Comparison of ENCODE assay signal across 8 mouse cellular contexts in the genomic region with DNA sequence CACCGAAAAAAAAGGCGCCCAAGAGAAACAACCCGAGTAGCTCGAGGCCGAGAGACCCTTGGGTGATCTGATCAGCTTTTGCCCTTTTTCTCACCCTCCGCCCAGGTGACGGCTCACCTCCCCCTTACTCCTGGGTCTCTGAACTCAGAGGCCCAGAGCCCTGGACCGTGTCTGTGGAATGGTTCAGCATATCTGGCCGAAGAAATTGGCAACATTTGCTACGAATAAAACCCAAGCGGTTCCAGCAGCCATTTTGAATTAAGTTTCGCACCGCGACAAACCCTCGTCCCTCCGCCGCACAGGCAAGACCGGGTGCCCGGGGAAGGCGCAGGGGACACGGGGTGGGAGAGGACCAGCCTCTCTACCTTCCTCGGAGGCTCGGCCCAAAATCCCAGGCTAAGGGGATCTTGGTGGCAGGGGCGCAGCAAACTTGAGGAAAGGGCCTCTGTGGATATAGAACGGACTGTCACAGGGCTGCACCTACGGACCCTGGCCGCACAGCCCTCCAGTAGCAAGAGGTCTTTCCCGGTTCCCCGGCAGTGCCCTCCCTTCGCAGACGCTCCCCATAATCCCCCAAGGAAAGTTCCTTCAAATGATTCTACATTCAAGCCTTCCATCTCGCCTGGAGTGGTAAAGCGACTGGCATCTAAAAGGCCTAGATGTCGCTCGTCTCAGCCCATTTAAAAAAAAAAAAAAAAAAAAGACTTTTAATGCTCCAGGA. TPM values are rescaled to one million over a fixed set of nuclear protein-coding genes. Genes with fewer than 3 reads are reported as not detected.
DNase-seq lines count a peak whose midpoint lies in the region; ATAC-seq and TF ChIP-seq lines count a peak whose summit lies in the region.

No protein-coding gene starts in this region.

- peak overlapping the region; percentile 60; the same call in 1 of the 2 replicates for H3K9ac ChIP-seq in liver, adult 2 months (ENCODE audit: low read depth, low read length)
- peak overlapping the region; percentile 99 for H3K9ac ChIP-seq in heart, embryonic 11.5 days (ENCODE audit: low read depth, low read length)

- 0 out of 2 replicates have a peak, but pooled peaks cover 5% of the 10 kb centered on the region for H3K4me1 ChIP-seq in liver, adult 2 months (ENCODE audit: control insufficient read depth, insufficient read depth, low read length)
- H3K4me1 ChIP-seq in heart, embryonic 11.5 days (ENCODE audit: control insufficient read depth, insufficient read depth, low read length): peaks cover 25% of the 10 kb centered on the region
- peaks cover 62% of the 10 kb centered on the region for H3K4me1 ChIP-seq in limb, embryonic 10.5 days

- no peak for DNase-seq in liver, adult 2 months (ENCODE audit: extremely low read depth, low read depth, low spot score)
- DNase-seq in liver: no peak
- DNase-seq in cerebellum, adult 9-11 months: peak; percentile 53
- peak; percentile 76 for DNase-seq in limb, embryonic 10.5 days (ENCODE audit: low spot score)
- no peak for DNase-seq in right cerebral cortex, postnatal 36 days (ENCODE audit: low spot score in 2 of 2)
- no peak for DNase-seq in thymus, postnatal 14 days

- no peaks in the 10 kb centered on the region for H3K27me3 ChIP-seq in liver, adult 2 months (ENCODE audit: control insufficient read depth, insufficient read depth, low read length)
- H3K27me3 ChIP-seq in heart, embryonic 11.5 days (ENCODE audit: control insufficient read depth, insufficient read depth, low read length): no peaks in the 10 kb centered on the region
- peaks cover 45% of the 10 kb centered on the region; the same call in 1 of the 2 replicates for H3K27me3 ChIP-seq in limb, embryonic 10.5 days (ENCODE audit: low read depth, poor library complexity, severe bottlenecking)
- H3K27me3 ChIP-seq in myocyte (ENCODE audit: control insufficient read depth, insufficient read depth, insufficient read length): no peaks in the 10 kb centered on the region

- TF ChIP-seq POLR2A in liver, adult 2 months (IDR thresholded peaks at IDR 0.05; ENCODE audit: extremely low read depth, insufficient read depth, low read length): no peak
- TF ChIP-seq POLR2A in myocyte (IDR thresholded peaks at IDR 0.05; ENCODE audit: insufficient read length, low read depth): no peak

- peaks cover 8% of the 10 kb centered on the region; the same call in 1 of the 2 replicates for H3K36me3 ChIP-seq in liver, adult 2 months (ENCODE audit: control insufficient read depth, insufficient read depth, low read length)
- peaks cover 2% of the 10 kb centered on the region; the same call in 1 of the 2 replicates for H3K36me3 ChIP-seq in heart, embryonic 11.5 days (ENCODE audit: control insufficient read depth, insufficient read depth, low read length)
- peaks cover 39% of the 10 kb centered on the region for H3K36me3 ChIP-seq in limb, embryonic 10.5 days
- H3K36me3 ChIP-seq in myocyte (ENCODE audit: control insufficient read depth, insufficient read depth): peaks cover 16% of the 10 kb centered on the region

- TF ChIP-seq CTCF in liver, adult 2 months (IDR thresholded peaks at IDR 0.05; ENCODE audit: low read depth, low read length): no peak

- ATAC-seq in heart, embryonic 11.5 days (replicated peaks; ENCODE audit: insufficient number of reproducible peaks, low FRiP score, low TSS enrichment): no peak

- H3K4me3 ChIP-seq in liver, adult 2 months (ENCODE audit: insufficient read depth, low read depth, low read length): peak overlapping the region; percentile 49
- peak overlapping the region; percentile 70 for H3K4me3 ChIP-seq in heart, embryonic 11.5 days (ENCODE audit: low read depth, low read length)
- peak overlapping the region; percentile 72 for H3K4me3 ChIP-seq in limb, embryonic 10.5 days
- H3K4me3 ChIP-seq in myocyte: peak overlapping the region; percentile 81

- 39% methylated on average over 35 of the region's 35 CpGs for WGBS in liver, adult 2 months
- under 1% methylated on average over 33 of the region's 35 CpGs for WGBS in heart, embryonic 11.5 days (ENCODE audit: insufficient replicate concordance)
- WGBS in limb, embryonic 10.5 days: under 1% methylated on average over 35 of the region's 35 CpGs

- H3K4me2 ChIP-seq in heart, embryonic 11.5 days: peak overlapping the region; percentile 81
- peak overlapping the region; percentile 99 for H3K4me2 ChIP-seq in myocyte (ENCODE audit: low read depth)

- peak overlapping the region; percentile 15 for H3ac ChIP-seq in myocyte (ENCODE audit: control insufficient read depth, insufficient read length)

- no peak overlapping the region for H3K27ac ChIP-seq in liver, adult 2 months (replicated peaks; ENCODE audit: insufficient read depth, low read depth, low read length)
- peak overlapping the region; percentile 100 for H3K27ac ChIP-seq in heart, embryonic 11.5 days (ENCODE audit: low read depth, low read length)
- peak overlapping the region; percentile 98 for H3K27ac ChIP-seq in limb, embryonic 10.5 days

- H3K9me3 ChIP-seq in heart, embryonic 11.5 days (replicated peaks; ENCODE audit: control insufficient read depth, low read length): no peaks in the 10 kb centered on the region
- H3K9me3 ChIP-seq in limb, embryonic 10.5 days (replicated peaks): no peaks in the 10 kb centered on the region

- 0 out of 2 replicates have a peak, but pooled peaks cover 5% of the 10 kb centered on the region for H3K79me2 ChIP-seq in liver, adult 2 months (ENCODE audit: control insufficient read depth, insufficient read depth, low read length)
- peaks cover 57% of the 10 kb centered on the region for H3K79me2 ChIP-seq in myocyte (ENCODE audit: control insufficient read depth, insufficient read depth)

TF ChIP-seq in myocyte, 11 proteins besides CTCF, POLR2A, EP300 and RAD21:
- TF ChIP-seq USF1 (IDR thresholded peaks at IDR 0.05; ENCODE audit: low read depth) (no peak), E2F4 (IDR thresholded peaks at IDR 0.05; ENCODE audit: insufficient read depth) (no peak), TCF3 (IDR thresholded peaks at IDR 0.05; ENCODE audit: insufficient read length, low read depth) (no peak), POLR2AphosphoS2 (IDR thresholded peaks at IDR 0.05; ENCODE audit: insufficient read length, low read depth) (peak; percentile 24)

RNA-seq across cellular contexts. Expression of gene Meis1, which starts 4.2 kb away (rescaled TPM):
- total RNA-seq in liver, adult 2 months (2014; rRNA removed): 4.8 and 6.1 TPM in 2 replicates
- 2.0 and 2.5 TPM in 2 replicates for polyA plus RNA-seq in liver, adult 2 months (2012; rRNA removed)
- polyA plus RNA-seq in heart, embryonic 11.5 days (2014; fragmentation: Nextera tagmentation; extraction: Ambion mirVana): 72.8 and 89.0 TPM in 2 replicates
- polyA plus RNA-seq in limb, embryonic 10.5 days (2016; fragmentation: Nextera tagmentation; extraction: Ambion mirVana): 109 and 119 TPM in 2 replicates
- polyA plus RNA-seq in myocyte (2012; fragmentation: generic; extraction: Trizol): 7.1 TPM

Comparison
In these comparisons a context has a peak if more than half of its experiments do, and no peak if none do; other contexts are left out.
1. DNase-seq: peak in cerebellum, adult 9-11 months (single experiment) and limb, embryonic 10.5 days (single experiment); none in liver, adult 2 months (single experiment), liver (single experiment), right cerebral cortex, postnatal 36 days (0 of 2) and thymus, postnatal 14 days (single experiment).
2. Peak in every context shown above with its lines, with median percentiles within 50 percentile points of each other: H3K4me3 ChIP-seq.